In genomic region chr2:61545666-61546065, GRCm38 (mm10) we compare ENCODE assay signal across 22 mouse cellular contexts. TPM values are rescaled to one million over a fixed set of nuclear protein-coding genes. Genes with fewer than 3 reads are reported as not detected.
A peak's percentile ranks its signal among the peaks of the same experiment; 100 is the strongest.
DNase-seq lines count a peak whose midpoint lies in the region; ATAC-seq lines count a peak whose summit lies in the region.
"Had no signal": no experiment of that assay in that cellular context is flagged by ENCODE, and none has a peak within 500 bp of the region (broad histone marks: within the 10 kb centered on the region; RNA-seq: fewer than 3 reads in every experiment).

No protein-coding gene starts in this region.

- no peaks in the 10 kb centered on the region for H3K27me3 ChIP-seq in forebrain, embryonic 11.5 days (ENCODE audit: control insufficient read depth, insufficient read depth, low read length)
- H3K27me3 ChIP-seq: CH12.LX; embryonic facial prominence, embryonic 12.5 days; forebrain, embryonic 12.5 days had no signal

- no peak overlapping the region for H3K4me3 ChIP-seq in forebrain, embryonic 11.5 days (ENCODE audit: low read depth, low read length)
- H3K4me3 ChIP-seq: embryonic facial prominence, embryonic 10.5 days; embryonic facial prominence, embryonic 12.5 days; erythroblast, embryonic 14.5 days; forebrain, embryonic 12.5 days had no signal

- H3K4me2 ChIP-seq in forebrain, embryonic 11.5 days (ENCODE audit: low read depth, low read length, severe bottlenecking) = no peak overlapping the region
- H3K4me2 ChIP-seq: embryonic facial prominence, embryonic 12.5 days; forebrain, embryonic 12.5 days had no signal

- 95% methylated on average over 3 of the region's 3 CpGs for WGBS in forebrain, embryonic 11.5 days

- no peaks in the 10 kb centered on the region for H3K36me3 ChIP-seq in forebrain, embryonic 11.5 days (ENCODE audit: control insufficient read depth, insufficient read depth, low read length)
- H3K36me3 ChIP-seq: embryonic facial prominence, embryonic 10.5 days; embryonic facial prominence, embryonic 12.5 days; forebrain, embryonic 12.5 days; G1E had no signal

- H3K9ac ChIP-seq in forebrain, embryonic 11.5 days (ENCODE audit: low read length) = no peak overlapping the region
- H3K9ac ChIP-seq: embryonic facial prominence, embryonic 12.5 days; forebrain, embryonic 12.5 days had no signal

- no peaks in the 10 kb centered on the region for H3K9me3 ChIP-seq in forebrain, embryonic 11.5 days (ENCODE audit: control insufficient read depth, low read length)
- H3K9me3 ChIP-seq: embryonic facial prominence, embryonic 10.5 days; embryonic facial prominence, embryonic 12.5 days; forebrain, embryonic 12.5 days; G1E had no signal

- no peak overlapping the region for H3K27ac ChIP-seq in forebrain, embryonic 11.5 days (ENCODE audit: low read depth, low read length)
- H3K27ac ChIP-seq: embryonic facial prominence, embryonic 10.5 days; embryonic facial prominence, embryonic 12.5 days; forebrain, embryonic 12.5 days had no signal

- DNase-seq in 3T3-L1 (ENCODE audit: low read depth, low spot score) (peak; percentile 69), adipocyte (ENCODE audit: low spot score) (peak; percentile 45)
- DNase-seq in forebrain, embryonic 11.5 days (ENCODE audit: low spot score) = no peak
- DNase-seq in urinary bladder, postnatal 10 days (ENCODE audit: low spot score) = no peak
- DNase-seq: adrenal gland, adult 8-10 months; adrenal gland, postnatal 14 days; adrenal gland, postnatal 36 days; cerebellum, adult 11-12 months; cerebellum, adult 2 months; cerebellum, adult 9-10 months; cerebellum, postnatal 10 days; cerebellum, postnatal 25 days had no signal

- peak; percentile 50 for ATAC-seq in granulocyte monocyte progenitor cell, adult 5-6 weeks (replicated peaks; ENCODE audit: poor library complexity, severe bottlenecking)
- no peak for ATAC-seq in CD4-positive, CD25-positive, alpha-beta regulatory T cell, adult 4 months
- no peak for ATAC-seq in forebrain, embryonic 11.5 days (replicated peaks; ENCODE audit: low FRiP score)
- ATAC-seq: forebrain, embryonic 14.5 days; forebrain, embryonic 16.5 days had no signal

- H3K4me1 ChIP-seq in forebrain, embryonic 11.5 days (replicated peaks; ENCODE audit: control insufficient read depth, insufficient read depth, low read length) = no peaks in the 10 kb centered on the region
- H3K4me1 ChIP-seq: embryonic facial prominence, embryonic 12.5 days; forebrain, embryonic 12.5 days had no signal

RNA-seq across cellular contexts. Expression of gene Tank, which starts 32.7 kb away (rescaled TPM):
- 96.4 and 107 TPM in 2 replicates for total RNA-seq in granulocyte monocyte progenitor cell, adult 5-6 weeks (2014; fragmentation: Nextera tagmentation)
- total RNA-seq in granulocyte monocyte progenitor cell, adult 5-6 weeks (2017) = 77.2 and 87.8 TPM in 2 replicates
- polyA plus RNA-seq in CD4-positive, CD25-positive, alpha-beta regulatory T cell, adult 4 months (2017; shearing (Covaris generic)) = 100 to 1,000 TPM; 244 to 260 TPM
- 33.3 and 33.8 TPM in 2 replicates for polyA plus RNA-seq in forebrain, embryonic 11.5 days (2014; fragmentation: Nextera tagmentation; extraction: Ambion mirVana)

Comparison
In these comparisons a context has a peak if more than half of its experiments do, and no peak if none do; other contexts are left out.
1. DNase-seq: peak in 3T3-L1 (single experiment) and adipocyte (single experiment); none in forebrain, embryonic 11.5 days (single experiment) and urinary bladder, postnatal 10 days (single experiment).